Mouse (Mus musculus): Measurements from ENCODE around the gene Foxl1.

The Foxl1 gene

DNA sequence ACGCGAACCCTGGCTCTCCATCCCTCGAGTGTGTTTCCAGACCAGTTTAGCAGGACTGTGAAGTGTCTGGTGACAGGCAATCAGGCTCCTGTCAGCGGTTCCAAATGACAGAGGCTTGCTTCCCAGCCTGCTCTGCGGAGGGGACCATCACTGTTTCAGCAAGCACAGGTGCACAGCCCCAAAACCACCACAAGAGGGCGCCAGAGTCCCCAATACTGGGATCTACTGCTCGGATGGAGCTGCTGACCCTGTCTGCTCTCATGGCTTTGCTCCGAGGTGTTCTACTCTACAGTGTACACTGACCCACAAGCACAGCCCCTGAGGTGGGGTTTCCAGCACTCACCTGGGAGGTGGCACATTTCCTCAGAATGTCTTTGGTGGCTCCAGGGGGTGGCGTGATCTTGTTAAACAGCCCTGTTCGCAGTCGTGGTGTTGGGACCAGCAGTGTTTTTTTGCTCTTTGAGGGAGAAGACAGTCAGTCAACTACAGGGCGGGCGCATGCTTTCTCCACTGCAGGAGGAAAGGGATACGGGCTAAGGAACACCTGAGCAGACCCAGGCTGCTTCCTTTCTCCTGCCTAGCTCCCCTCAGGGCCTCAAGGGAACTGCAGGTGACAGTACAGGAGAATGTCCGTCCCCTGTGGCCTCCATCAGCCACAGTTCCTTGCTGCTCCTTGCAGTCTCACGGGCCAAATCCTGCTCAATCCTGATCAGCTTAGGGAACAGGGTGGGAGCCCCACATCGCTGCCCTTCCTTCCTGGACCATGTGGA lies 23.5 kb upstream of the Foxl1 start:
- DNase-seq: peak; percentile 50

DNA sequence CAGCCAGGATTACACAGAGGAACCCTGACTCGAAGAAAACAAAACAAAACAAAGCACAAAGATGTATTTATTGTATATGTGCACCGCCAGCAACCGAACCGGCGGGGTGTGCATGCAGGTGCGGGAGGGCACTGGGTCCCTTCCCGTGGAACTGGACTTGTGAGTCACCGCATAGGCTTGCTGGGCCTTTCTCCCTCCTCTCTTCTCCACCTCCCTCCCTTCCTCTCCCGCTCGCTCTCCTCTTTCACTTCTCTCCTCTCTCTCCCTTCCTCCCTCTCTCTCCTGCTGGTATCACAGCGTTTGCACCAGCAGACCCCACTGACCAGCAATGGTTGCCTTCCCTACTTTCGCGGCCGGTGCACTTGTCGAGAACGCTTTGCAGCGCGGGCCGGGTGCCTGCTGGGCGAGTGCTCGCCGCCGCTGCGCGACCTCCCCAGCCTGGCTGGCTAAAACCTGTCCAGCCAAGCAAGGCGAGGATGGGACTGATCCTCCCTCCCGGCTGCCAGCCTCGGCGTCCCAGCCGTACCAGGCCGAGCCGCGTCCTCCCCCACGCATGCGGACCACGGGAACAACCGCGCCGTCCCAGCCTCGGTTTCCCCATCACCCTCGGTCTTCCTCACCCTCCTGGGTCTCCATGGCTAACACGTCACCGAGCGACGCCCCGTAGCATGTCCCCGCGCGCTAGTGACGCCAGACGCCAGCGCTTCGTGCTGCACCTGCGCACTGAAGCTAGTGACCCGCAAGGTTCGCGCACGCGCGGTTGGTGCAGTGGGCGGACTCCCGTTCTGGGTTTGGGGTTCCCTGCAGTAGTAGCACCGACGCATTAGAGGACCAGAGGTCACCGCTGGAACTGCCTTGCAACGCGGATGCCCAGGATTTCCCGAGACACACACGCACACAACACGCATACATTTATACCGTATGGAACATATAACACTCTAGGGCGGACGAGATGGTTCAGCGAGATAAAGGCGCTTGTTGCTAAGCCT lies 19.8 kb upstream of the Foxl1 start, which contains the start of gene Mthfsd:
Mthfsd (minus strand) TSS at position 725 of the 989 bp plus-strand sequence.
- DNase-seq: peak; percentile 100

DNA sequence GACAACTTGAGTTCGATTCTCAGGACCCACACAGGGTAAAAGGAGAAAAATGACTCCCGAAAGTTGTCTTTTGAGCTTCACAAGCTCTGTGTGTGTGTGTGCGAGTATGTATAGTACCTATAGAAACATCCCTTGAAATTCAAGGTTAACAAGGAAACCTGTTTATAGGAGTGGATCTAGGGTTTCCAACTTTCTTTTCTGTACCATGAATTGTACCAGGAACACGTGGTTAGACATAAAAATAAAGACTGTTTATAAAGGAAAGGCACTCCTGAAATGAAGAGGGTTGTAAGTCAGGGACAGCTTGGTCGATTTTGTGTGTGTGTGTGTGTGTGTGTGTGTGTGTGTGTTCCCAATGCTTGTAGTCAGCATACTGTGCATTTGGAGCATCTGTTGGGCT lies 19.1 kb upstream of the Foxl1 start:
- DNase-seq: no peak

DNA sequence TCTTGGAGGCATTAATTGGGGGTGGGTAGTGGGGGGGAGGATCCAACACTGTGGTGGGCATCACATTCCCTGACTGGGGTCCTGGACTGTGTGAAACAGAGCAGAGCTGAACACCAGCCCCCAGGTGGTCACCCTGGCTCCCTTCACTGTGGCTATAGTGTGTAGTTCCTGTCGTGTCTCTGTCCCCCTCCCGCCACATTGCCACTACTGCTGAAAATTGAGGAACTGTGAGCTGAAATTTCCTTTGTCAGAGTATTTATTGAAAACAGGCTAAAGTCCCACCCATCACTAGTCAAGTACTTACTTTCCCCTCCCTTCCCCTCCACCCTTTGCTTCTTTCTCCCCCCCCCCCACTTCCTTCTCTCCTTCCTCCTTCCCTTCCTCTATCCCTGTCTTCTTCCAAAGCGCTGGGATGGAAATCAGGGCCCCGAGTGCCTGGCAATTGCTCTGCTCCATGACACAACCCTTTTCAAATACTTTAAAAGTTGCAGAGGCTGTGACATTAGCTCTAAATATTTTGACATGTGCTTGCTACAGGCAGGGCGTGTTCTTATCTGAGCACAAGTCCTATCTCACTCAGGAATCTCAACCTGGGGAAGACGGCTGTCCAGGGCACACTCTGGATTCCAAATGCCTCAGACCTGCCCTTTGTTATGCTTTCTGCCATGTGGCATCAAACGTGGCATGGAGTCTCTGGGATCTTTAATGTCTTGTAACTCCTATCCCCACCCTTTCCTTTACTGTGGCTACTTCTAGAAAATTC lies 16.4 kb upstream of the Foxl1 start:
- no peak for DNase-seq

DNA sequence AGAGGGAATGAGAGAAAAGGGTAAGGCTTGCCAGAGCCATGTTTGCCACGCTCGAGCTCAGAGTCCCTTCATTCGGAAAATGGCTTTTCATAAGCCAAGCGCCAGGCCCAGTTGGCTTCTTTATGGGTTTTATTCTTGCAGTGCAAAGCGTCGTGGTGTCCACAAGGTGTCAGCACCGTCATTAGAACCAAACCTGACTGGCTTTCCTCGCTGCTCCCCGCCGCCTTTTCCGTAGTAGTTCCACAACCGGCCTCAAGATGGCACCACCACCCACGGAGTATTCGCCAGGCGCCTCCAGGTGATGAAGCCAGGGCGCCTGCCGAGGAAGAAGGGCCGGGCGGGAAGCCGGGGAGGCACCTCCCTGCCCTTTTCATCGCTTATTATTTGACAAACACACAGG lies 14.5 kb upstream of the Foxl1 start:
- peak; percentile 95 for DNase-seq

DNA sequence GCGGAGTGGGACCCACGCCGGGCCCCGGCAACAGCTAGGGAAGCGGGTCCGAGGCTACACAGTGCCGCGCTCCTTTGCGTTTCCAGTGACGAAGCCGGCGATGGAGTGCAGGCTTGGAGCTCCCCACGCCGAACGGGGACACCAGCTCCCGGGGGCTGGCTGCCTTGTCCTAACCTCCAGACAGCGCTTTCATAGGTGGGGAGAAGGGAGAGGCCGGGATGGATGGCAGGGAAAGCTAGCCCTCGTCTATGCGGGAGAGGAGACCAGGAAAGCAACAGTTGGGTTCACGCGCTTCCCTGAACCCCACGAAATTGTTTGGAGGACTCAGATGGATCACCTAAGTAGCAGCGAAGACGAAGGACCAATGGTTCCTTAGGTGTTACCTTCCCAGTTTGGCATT lies 12.6 kb upstream of the Foxl1 start:
- no peak for DNase-seq

DNA sequence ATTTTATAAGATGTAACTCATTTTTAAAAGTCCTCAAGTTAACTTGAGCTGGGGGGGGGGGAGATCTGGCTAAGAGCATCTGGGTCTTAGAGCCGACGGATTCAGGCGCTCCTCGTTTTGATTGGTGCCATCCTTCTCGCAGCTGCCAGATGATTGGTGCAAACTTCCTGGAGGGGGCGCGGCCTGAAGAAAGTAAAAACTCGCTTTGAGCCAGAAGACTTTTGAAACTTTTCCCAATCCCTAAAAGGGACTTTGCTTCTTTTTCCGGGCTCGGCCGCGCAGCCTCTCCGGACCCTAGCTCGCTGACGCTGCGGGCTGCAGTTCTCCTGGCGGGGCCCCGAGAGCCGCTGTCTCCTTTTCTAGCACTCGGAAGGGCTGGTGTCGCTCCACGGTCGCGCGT lies 11.8 kb upstream of the Foxl1 start, which contains the start of gene Foxc2:
Foxc2 (plus strand) TSS at position 224 of the 400 bp plus-strand sequence.
- peak; percentile 29 for DNase-seq

DNA sequence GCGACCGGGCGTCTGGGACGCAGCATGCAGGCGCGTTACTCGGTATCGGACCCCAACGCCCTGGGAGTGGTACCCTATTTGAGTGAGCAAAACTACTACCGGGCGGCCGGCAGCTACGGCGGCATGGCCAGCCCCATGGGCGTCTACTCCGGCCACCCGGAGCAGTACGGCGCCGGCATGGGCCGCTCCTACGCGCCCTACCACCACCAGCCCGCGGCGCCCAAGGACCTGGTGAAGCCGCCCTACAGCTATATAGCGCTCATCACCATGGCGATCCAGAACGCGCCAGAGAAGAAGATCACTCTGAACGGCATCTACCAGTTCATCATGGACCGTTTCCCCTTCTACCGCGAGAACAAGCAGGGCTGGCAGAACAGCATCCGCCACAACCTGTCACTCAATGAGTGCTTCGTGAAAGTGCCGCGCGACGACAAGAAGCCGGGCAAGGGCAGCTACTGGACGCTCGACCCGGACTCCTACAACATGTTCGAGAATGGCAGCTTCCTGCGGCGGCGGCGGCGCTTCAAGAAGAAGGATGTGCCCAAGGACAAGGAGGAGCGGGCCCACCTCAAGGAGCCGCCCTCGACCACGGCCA lies 11.1 kb upstream of the Foxl1 start:
- DNase-seq: no peak

DNA sequence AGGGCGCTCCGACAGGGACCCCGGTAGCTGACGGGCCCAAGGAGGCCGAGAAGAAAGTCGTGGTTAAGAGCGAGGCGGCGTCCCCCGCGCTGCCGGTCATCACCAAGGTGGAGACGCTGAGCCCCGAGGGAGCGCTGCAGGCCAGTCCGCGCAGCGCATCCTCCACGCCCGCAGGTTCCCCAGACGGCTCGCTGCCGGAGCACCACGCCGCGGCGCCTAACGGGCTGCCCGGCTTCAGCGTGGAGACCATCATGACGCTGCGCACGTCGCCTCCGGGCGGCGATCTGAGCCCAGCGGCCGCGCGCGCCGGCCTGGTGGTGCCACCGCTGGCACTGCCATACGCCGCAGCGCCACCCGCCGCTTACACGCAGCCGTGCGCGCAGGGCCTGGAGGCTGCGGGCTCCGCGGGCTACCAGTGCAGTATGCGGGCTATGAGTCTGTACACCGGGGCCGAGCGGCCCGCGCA lies 10.5 kb upstream of the Foxl1 start:
- no peak for DNase-seq

DNA sequence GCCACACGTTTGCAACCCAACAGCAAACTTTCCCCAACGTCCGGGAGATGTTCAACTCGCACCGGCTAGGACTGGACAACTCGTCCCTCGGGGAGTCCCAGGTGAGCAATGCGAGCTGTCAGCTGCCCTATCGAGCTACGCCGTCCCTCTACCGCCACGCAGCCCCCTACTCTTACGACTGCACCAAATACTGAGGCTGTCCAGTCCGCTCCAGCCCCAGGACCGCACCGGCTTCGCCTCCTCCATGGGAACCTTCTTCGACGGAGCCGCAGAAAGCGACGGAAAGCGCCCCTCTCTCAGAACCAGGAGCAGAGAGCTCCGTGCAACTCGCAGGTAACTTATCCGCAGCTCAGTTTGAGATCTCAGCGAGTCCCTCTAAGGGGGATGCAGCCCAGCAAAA lies 9.8 kb upstream of the Foxl1 start:
- peak; percentile 12 for DNase-seq

DNA sequence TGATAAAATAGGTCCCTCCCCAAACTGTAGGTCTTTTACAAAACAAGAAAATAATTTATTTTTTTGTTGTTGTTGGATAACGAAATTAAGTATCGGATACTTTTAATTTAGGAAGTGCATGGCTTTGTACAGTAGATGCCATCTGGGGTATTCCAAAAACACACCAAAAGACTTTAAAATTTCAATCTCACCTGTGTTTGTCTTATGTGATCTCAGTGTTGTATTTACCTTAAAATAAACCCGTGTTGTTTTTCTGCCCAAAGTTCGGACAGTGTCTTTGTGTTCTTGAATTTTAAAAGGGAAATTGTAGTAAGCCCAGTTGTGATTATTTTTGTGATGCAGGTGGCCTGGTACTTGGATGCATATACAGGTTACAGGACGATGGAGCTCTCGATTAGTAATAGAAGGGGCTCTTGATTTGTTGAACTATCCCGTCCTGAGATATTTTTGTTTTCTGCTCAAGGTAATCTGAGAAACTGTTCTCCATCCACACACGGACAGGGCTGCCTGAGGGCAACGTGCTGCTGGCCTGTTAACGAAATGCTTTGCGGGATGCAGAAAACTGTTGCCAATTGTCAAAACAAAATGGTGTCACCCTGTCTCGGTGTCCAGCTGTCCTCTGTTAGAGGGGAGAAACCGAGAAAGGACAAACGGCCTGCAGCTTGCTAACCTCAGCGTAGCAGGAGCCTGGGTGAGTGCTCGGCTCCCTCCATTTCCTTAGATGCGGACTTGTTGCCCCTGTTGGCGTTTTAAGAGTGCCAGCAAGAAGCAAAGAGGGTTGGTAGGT lies 8.9 kb upstream of the Foxl1 start:
- no peak for DNase-seq

DNA sequence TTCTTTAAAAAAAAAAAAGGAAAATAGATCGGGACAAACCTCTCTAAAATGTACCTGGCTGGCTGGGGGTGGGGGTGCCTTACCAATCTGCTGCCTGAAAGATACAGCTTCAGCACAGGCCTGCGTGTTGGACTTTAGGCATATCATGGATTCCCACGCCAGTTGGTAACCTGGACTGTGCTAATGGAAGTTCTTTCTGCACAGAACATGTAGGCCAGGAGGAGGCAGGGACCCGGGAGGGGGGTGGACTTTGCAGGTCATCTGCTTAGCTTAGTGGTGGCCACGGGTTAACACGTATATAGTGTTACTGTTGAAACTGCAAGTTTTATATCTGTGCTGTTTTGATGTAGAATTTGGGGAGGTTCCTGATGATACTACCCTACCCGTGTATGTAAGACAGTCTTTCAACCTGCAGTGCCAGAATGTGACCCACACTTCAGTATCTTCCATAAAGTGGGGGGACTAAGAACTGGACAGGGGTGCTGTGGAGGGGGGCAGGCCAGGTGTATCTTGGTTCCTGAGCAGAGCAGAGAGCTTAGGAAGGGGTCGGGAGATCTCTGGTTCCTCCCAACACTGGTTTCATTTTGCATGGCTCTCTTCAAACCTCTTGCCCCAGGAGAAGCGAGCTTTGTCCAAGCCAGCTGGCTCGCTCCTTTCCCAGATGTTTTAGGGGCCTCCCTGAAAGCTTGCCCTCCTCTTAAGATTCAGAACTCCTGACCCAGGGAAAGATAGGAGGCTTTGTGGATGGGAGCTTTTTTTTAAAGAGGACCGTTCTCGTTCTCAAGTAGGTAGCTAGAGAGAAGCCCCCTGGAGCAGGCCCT lies 7.9 kb upstream of the Foxl1 start:
- no peak for DNase-seq

DNA sequence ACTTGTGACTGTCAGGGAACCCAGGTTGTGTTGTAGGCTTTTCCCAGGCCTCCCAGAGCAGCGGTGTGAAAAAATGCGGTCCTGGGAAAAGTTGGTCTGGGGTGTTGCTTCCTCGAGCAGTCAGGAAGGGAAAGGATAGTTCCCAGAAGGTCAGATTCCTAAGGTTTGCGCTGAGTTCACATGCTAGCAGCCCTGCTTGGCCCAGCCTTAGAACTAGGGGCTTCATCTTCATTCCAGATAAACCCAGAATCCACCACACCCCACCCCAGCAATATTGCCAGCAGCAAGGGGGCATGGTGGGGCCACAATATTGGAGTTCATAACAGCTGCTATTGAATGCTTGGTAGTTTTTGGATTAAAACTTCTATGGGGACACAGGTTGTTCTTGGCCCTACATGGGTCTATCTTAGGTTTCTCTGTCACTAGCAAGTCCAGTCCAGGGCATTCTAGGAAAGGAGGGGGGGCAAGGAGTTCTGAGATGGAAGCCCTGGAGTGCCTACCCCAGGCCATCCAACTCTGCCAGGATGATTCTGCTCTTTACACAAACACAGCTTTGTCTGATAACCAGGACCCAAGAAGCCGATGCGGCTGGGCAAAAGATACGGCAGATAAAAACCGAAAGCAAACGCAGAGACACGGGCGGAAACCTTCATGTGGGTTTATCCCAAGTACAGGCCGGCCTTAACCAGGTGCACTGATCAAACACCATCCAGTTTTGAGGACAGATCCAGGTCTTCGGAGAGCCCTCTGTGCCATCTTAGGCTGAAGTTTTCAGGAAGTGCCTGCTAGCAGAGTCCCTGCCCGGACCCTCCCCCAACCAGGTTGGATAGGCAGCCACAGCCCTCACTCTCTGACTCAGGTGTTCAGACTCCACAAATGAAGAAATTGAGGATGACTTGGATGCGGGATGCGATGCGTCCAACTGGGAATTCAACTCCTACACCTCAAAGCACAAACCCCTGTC lies 7.0 kb upstream of the Foxl1 start:
- no peak for DNase-seq

DNA sequence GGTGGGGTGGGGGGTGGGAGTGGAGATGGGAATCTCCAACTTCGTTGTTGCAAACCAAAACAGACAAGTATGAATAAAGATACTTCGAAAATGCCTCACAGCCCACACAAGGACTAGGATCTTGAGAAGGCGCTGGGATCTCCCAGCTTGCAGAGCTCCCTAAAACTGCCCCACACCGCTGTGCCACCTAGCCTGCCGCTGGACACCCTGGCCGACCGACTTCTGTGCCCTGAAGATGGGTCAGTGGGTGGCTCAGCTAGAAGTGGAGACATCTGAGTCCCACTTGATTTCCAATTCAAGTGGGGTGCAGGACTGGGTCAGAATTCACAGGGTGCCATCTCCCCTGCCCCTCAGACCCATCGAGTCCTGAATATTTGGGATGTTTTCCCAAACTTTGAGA lies 6.0 kb upstream of the Foxl1 start:
- DNase-seq: no peak

DNA sequence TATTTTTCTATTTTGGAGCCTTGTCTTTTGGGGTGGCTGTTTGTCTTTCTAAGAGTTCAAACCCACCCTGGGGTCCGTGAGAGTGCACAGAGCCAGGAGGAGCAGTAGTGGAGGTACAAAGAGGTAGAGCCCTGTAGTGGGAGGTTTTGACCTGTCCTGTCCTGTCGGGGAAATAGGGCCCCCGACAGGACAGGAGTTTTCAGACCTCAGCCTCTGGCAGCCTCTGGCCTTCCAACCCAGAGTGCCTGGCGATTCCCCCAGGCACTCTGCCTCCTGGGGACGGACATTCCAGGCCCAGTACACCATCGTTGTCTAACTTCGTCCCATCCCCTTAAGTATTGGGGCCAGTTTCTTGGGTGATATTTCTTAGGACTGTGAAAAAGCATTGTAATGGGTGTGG lies 5.4 kb upstream of the Foxl1 start:
- no peak for DNase-seq

DNA sequence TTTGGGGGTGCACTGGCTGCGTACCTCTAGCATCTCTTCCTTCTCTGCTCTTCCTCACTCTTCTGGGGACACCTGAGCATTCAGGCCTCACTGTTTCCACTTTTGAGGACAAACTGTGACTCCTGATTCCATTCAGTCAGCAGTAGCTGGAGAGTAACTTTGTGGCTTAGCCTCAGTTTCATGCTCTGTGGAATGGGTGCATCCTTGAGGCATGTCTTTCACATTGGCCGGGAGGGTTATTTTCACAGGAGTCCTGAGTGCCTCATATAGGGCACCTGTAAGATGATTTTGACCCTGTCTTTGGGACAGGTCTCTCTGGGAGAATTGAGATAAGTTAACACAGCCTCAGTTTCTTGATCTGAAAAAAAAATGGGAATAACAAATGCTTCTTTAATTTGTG lies 4.6 kb upstream of the Foxl1 start:
- DNase-seq: no peak

DNA sequence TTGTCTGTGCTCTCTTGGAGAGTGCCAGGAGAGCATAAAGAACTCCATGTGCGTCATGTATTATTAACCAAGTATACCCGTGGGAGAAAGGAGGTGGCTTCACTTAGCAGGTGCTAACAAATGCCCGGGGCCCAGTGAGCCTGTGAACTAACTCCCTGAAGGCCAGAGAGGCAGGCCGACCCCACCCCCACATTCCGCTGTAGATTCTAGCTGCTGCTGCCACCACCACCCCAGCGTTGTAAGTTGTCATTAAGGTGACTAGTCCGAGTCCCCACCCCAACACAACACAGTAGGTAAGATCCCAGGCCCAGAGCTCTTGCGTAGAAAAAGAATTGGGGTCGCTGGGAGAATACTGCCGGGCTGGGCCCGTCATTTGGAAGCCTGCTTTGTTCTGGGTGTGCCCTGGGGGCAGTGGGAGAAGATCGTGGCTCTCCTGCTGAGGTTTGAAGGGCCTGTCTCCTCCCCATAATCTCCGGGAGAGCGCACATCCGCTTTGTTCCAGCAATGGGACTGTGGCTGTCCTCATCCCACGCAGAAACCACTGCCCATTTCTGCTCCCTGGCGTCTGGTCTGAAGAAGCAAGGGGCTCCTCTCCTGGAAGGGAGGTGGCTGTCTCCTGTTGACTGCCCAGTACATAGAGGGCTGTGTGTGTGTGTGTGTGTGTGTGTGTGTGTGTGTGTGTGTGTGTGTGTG lies 3.0 kb upstream of the Foxl1 start:
- no peak for DNase-seq

DNA sequence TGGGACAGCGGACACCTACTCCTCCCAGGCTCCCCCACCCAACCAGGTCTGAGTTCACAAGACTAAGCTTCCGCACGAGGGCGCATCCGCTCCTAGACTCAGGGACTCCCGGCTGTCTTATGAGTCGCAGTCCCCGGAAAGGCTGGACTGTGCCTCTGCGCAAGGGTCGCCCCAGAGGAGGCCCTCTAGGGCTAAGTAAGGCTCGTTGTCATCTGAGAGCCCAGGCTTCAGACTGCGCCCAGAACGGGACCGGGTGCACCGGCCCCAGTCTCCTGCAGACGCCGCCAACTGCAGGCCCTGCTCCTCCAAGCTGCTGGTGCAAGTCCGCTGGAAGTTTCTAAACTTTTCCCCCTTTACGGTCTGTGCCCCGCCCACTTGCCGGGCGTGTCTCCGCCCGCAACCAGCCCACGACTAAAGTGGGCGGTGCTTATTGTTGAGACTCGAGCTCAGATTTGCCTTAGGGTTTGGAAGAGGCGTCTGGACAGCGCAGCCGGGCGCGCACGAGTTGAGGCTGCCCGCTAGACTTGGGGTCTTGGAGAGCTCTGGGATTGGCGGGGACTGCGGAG lies 2.3 kb upstream of the Foxl1 start:
- peak; percentile 44 for DNase-seq

DNA sequence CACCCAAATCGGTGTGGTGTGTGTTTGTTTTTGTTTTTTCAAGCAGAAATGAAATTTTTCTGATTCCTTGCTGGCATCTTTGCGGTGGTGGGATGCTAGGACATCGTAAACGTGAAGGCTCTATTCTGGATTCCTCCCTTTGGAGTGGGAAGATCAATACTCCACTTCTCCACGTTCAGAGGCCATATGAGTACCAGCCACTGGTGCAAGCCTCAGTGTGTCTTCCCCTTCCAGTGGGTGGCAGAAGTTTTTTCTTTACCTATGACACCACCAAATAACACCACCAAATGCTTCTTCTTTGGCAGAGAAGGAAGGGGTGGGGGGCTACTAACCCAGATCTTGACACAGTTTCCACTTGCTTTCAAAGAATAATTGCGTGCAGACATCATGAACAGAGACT lies 1.5 kb upstream of the Foxl1 start:
- DNase-seq: no peak

Data from right cerebral cortex, postnatal 25 days (tissue).